Mouse (Mus musculus) kidney, adult 9 months (tissue): Measurements from ENCODE around the gene Rgs6.

Experiments used
- DNase-seq: peaks from one replicate; pipeline ENCODE4 v3.0.0; 2022

Gene Rgs6

GRCm38 (mm10) chr12:83100413-83100812 lies 512.3 kb downstream of the Rgs6 start:
- peak; percentile 78 for DNase-seq

GRCm38 (mm10) chr12:83100848-83101247 lies 512.8 kb downstream of the Rgs6 start:
- DNase-seq, result no peak

DNA sequence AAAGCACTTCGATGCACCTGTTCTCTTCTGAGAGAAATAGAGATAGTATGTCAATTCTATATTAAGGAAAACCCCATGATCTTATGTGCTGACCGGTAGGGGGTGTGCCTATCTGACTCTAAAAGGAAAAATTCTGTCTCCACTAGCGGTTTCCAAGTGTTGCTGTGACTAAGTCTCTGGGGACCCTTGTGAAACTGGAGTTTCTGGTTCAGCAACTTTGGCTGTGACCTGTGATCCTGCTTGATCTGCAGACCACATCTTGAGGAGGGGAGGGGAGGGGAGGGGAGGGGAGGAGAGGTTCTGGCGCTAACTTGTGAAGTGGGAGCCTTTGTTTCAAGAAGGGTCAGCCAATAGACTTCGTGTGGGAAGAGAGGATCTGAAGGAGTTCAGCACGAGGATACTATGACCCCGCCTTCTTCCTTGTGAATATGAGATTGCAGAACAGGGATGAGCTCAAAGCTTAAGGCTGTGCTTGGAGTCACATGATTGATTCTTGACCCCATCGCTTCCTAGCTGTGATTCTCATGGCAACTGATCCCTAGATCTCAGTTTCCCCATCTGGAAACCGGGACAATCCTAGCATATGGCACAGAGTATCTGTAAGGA lies 517.5 kb downstream of the Rgs6 start:
- DNase-seq, result no peak

DNA sequence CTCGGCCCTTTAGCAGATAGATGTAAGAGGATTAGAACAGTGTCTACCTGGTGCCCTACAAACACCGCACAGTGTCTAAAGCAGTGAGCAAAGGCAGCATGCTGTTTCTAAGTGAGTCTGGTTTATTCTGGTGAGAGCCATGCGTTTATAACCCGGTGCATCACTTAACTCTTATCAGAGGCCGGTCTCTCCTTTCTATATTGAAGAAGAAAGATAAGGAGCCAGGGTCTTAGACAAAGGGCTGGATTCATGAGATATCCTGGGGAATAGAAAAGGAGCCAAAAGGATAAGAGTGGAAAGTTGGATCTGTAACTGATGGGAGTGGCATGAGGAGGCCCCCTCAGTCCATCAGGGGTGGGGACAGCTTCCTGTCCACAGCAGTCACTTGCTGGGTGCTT lies 518.0 kb downstream of the Rgs6 start:
- DNase-seq, result no peak

GRCm38 (mm10) chr12:83109486-83109885 lies 521.4 kb downstream of the Rgs6 start:
- no peak for DNase-seq

DNA sequence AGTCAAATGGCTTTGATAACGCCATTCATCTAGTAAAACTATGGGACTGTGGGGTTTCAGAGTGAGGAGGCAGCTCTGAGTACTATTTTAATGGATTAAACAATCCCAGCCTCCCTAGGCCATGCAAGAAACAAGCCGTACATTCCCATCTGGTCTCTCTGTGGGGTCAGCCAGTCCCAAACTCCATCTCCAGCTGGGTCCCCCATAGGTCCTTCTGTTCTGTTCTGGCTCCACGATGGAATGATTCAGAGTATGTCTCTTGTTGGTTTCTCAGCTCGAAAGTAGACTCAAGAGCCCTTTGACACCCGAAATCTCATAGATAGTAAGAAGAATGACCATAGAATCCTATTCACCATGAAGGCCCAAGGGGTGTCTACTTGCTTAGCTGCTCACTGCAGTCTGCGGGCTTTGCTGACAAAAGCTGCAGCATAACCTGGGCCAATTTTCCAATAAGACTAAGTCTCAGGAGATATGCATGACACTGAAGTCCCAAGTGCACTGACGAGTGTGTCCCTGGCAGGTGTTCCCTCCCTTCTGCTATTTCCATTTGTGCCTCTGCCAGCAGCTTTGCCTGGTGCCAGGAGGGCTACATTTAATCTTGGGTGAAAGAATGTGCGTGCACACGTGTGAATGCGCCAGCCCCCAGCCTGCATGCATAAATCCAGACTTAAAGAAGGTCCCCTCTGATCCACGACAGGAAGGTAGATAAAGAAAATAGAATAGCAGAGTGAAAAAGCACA lies 522.0 kb downstream of the Rgs6 start:
- no peak for DNase-seq

GRCm38 (mm10) chr12:83110711-83111110 lies 522.6 kb downstream of the Rgs6 start:
- DNase-seq, result peak; percentile 54

- DNase-seq, result no peak
These were observed 524.2 kb downstream of the Rgs6 start for GRCm38 (mm10) chr12:83112283-83112682.

DNA sequence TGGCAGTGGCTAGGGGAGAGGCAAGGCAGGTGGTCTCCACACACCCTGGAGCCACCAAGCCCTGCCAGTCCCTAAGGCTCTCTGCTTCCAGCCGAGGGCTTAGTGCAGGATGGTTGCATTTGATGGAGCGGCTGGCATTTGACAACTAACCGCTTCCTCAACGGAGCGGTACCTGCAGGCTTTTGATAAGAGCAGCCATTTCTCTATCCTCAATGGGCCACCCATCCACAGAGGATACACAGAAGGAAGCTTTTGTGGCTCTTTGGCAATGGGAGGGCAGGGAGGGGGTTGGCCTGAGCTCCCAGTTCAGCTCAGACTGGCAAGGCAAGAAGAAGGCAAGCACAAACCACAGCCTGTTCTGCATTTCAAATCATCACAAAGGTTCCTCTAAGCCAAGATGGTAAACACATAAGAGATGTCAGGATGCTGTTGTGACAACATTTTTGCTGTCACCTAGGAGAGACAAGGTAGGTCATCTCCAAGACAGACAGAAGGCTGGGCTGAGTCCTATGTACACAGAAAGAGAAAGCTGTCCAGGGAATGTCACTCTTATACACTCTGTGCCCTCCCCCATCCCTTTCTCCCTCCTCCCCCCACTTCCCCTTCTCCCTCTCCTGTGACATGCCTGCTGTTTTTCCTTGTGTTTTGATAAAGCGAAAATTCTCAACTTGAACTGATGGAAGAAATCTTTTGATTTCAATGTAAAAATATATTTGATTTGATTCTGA lies 525.0 kb downstream of the Rgs6 start:
- DNase-seq, result no peak

- no peak for DNase-seq
These were observed 525.9 kb downstream of the Rgs6 start for GRCm38 (mm10) chr12:83113971-83114370.

DNA sequence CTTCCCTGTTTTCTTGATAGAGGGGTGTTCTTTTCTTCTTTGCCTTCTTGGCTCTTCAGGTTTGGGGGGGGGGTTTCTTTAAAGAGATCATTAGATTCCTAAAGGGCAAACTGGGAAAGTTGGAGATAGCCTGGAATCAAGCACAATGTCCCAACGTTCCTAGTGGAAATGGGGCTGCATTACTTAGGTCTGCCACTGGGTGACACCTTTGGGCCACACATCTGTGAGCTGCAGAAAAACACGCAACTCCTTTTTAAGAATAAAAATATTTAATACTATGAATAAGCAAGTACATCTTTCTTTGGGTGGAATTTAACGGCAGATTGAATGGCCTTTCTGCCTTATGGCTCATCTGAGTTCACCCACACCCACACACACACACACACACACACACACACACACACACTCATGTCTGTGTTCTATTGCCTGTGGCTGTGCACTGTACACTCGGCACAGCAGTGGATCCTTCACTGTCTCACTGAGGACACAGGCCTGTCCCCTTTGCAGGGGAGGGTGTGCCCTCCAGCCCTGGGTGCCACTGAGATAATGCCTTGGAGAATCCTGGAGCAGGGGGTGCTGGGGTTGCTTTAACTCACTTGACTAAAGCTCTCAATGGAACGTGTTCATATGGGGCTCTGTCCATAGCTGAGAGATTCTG lies 526.4 kb downstream of the Rgs6 start:
- DNase-seq, result peak; percentile 73

GRCm38 (mm10) chr12:83124111-83124510 lies 536.0 kb downstream of the Rgs6 start:
- DNase-seq, result no peak

- no peak for DNase-seq
These were observed 537.2 kb downstream of the Rgs6 start for GRCm38 (mm10) chr12:83125284-83125683.

GRCm38 (mm10) chr12:83126923-83127322 lies 538.8 kb downstream of the Rgs6 start:
- DNase-seq, result no peak

DNA sequence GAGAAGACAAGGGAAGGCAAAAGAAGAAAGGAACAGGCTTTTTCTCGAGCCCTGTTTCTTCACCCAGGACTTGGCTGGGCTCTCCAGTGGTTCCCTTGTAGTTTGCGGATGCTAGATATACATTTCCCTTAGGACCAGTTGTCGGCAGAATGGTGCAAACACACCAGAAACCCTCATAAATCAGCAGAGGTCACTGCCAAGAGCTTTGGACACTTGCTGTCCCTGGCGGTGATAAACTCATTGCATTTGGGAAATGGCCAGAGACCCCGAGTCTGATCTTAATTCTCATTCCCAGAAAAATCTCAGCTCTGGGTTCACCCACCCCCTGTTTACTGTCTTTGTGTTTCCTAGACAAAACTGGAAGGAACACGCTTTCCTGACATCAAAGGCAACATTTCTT lies 539.9 kb downstream of the Rgs6 start:
- no peak for DNase-seq

DNA sequence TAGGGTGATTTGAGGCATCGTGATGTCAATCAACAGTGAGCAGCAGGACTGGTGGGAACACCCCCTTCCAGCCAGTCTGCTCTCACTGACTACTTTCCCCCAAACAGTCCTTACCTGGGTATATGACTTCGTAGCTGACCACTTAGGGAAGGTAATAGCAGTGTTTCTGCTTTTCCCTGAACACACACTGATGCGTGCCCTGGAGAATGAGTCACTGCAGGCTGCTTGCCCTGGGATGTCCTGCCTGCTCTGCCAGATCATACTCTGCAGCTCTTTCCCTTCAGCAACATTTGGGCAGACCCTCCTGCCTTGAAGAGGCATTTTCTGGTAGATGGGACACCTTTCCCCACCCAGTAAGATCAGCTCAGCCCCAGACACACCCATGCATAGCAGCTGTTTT lies 540.5 kb downstream of the Rgs6 start:
- no peak for DNase-seq

DNA sequence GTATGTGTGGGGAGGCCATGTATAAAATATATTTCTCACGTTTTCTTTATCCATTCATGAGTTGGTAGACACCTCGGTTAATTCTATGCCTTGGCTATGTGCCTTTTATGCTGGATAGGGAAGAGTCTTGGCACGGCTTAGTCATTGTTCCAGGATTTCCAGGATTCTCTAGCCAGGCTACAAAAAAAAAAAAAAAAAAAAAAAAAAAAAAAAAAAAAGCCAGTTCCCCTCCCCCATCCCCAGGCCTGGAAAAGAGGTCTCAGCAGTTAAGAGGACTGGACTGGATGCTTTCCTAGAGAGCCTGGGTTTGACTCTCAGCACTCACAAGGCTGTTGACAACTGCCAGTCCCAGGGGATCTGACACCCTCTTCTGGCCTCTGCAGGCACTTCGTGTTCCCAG lies 543.3 kb downstream of the Rgs6 start:
- DNase-seq, result no peak

GRCm38 (mm10) chr12:83133827-83134226 lies 545.7 kb downstream of the Rgs6 start:
- DNase-seq, result peak; percentile 29

DNA sequence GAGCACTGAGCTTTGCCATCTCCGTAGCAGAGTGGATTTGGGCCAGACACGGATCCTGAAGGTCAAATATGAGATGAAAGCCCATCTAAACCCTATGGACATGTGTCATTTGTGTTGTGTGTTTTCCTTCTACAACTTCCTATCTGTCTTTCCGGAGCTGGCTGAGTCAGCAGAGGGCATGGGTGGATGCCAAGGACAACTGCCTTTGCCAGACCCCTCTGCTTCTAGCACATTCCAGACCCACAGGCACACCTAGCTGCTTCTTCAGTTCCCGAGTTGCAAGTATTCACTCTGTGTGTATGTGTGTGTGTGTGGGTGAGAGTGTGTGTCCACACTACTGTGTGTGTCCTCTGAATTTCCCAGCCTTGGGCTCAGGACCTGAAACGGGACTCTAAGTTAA lies 547.9 kb downstream of the Rgs6 start:
- no peak for DNase-seq

DNA sequence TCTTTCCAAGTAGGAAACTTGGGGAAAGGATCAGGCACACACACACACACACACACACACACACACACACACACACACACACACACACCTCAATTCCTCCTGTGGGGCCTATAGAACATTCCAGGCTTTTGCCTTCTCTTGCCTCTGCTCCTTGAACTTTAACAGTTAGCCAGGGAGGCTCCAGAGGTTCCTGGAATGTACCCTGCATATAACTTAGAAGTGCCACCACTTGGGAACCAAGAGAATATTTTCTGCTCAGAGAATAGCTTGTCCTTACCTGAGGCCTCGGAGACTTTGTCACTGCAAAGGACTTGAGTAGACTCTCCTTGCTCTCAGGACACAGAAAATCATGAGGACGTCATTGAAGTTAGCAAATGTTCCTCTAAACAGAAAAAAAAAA lies 548.4 kb downstream of the Rgs6 start:
- no peak for DNase-seq

DNA sequence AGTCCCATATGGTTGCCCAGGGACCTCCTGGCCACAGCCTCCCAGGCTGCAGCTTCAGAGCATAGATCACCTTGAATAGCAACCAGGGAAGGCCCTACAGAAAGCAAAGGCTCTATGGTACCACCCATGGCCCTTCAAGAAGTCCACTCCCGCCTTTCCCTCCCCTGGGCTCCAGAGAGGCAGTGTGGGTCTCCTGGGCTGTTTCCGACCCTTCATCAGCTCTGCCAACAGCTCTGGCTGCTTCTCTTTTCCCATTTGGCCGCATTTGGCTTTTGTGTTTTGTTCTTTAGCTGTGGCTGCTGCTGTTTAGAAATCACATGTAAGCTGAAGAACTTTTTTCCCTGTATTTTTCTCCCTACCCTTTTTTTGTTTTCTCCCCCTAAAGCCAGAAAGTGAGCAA lies 548.9 kb downstream of the Rgs6 start:
- DNase-seq, result no peak

GRCm38 (mm10) chr12:83141164-83141563 lies 553.1 kb downstream of the Rgs6 start:
- no peak for DNase-seq

GRCm38 (mm10) chr12:83142507-83142906 lies 554.4 kb downstream of the Rgs6 start:
- DNase-seq, result no peak

DNA sequence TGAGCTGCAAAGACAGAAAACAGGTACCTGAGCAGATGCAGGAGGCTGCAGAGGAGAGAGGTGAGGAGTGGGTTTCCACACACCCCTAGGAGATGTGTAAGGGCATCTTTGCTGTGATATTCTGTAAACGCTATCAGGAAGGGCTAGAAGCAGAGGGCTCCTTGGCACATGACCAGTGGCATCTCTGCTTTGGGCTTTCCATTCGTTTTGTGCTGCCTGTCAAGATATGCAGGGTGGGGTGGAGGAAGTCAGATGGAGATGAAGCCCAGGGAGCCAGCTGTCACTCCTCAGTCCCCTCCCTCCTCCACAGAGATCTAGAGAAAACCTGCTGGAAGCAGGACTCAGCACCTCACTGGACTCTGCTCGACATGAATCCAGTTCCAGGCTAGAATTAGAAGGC lies 555.0 kb downstream of the Rgs6 start:
- no peak for DNase-seq
